Mouse (Mus musculus) thymus, adult 2 months (tissue): ENCODE results near the gene Exoc8.

ENCODE experiments used
- CTCF ChIP-seq: fragments of 200-500 bp; IDR thresholded peaks from 2 replicates; pipeline ENCODE4 v1.5.1; 2012; ENCODE audit warnings: mild to moderate bottlenecking, control low read depth, low read length, moderate library complexity, borderline replicate concordance; ENCODE audit not compliant: control insufficient read depth, poor library complexity, insufficient read depth; ENCODE audit errors: extremely low read depth
- POLR2A ChIP-seq: fragments of 200-500 bp; IDR thresholded peaks from 2 replicates; pipeline ENCODE4 v1.6.1; 2012; ENCODE audit warnings: mild to moderate bottlenecking, low read length, control low read depth, moderate library complexity; ENCODE audit not compliant: control insufficient read depth, poor library complexity, insufficient read depth; ENCODE audit errors: extremely low read depth

GRCm38 (mm10) chr8:124922490-124923089, 25.1 kb upstream of the Exoc8 start:
- TF ChIP-seq CTCF (no peak), POLR2A (no peak)
